Mouse (Mus musculus) midbrain, embryonic 11.5 days (tissue): Measurements from ENCODE around the gene Meis2. TPM values are rescaled to one million over a fixed set of nuclear protein-coding genes. Genes with fewer than 3 reads are reported as not detected.

Source experiments
- ATAC-seq: fragments of 200-750 bp; cut with Nextera tagmentation; 2 replicates; pipeline ENCODE4 v1.8.0; 2017; ENCODE audit warnings: moderate TSS enrichment, moderate library complexity; ENCODE audit not compliant: low FRiP score
- DNase-seq: peaks from one replicate; pipeline ENCODE4 v3.0.0; 2015; ENCODE audit warnings: low spot score; ENCODE audit errors: missing footprints
- H3K27ac ChIP-seq: fragments of 300-500 bp; sonication (generic); 2 replicates; pipeline ENCODE4 v1.5.1; 2014; ENCODE audit warnings: low read depth, low read length
- H3K27me3 ChIP-seq: fragments of 300-500 bp; sonication (generic); 2 replicates; pipeline ENCODE4 v1.6.1; 2014; ENCODE audit warnings: mild to moderate bottlenecking, low read length, moderate library complexity, mixed read lengths; ENCODE audit not compliant: control insufficient read depth, insufficient read depth
- H3K36me3 ChIP-seq: fragments of 300-500 bp; sonication (generic); 2 replicates; pipeline ENCODE4 v1.6.1; 2014; ENCODE audit warnings: mild to moderate bottlenecking, low read length, moderate library complexity, mixed read lengths; ENCODE audit not compliant: control insufficient read depth, insufficient read depth
- H3K4me1 ChIP-seq: fragments of 300-500 bp; sonication (generic); 2 replicates; pipeline ENCODE4 v1.6.1; 2014; ENCODE audit warnings: low read length; ENCODE audit not compliant: control insufficient read depth, insufficient read depth
- H3K4me2 ChIP-seq: fragments of 300-500 bp; sonication (generic); 2 replicates; pipeline ENCODE4 v1.6.1; 2014; ENCODE audit warnings: mild to moderate bottlenecking, moderate library complexity
- H3K4me3 ChIP-seq: fragments of 300-500 bp; sonication (generic); 2 replicates; pipeline ENCODE4 v1.5.1; 2014; ENCODE audit warnings: low read depth, low read length
- H3K9ac ChIP-seq: fragments of 300-500 bp; sonication (generic); 2 replicates; pipeline ENCODE4 v1.6.1; 2014; ENCODE audit warnings: low read length
- H3K9me3 ChIP-seq: fragments of 300-500 bp; sonication (generic); 2 replicates; pipeline ENCODE4 v1.6.1; 2016; ENCODE audit warnings: low read length; ENCODE audit not compliant: control insufficient read depth
- WGBS: fragments of 180-500 bp; shearing (Covaris S2); extraction: QIAGEN DNeasy Blood & Tissue Kit; methylation state at CpG from one replicate; pipeline ENCODE4 v1.1.7; 2014; 5-methylcytosine and 5-hydroxymethylcytosine counted together
- polyA plus RNA-seq: library from polyadenylated mRNA; unstranded; fragments of >200 nt; fragmentation: Nextera tagmentation; extraction: Ambion mirVana; gene quantifications from 2 replicates; pipeline ENCODE4 v1.2.1, GENCODE M21; 2014

Gene Meis2
- polyA plus RNA-seq, 1 experiment from 2014 or later = 52.2 TPM

GRCm38 (mm10) chr2:116064521-116064920, 1.1 kb downstream of the Meis2 start:
- WGBS = under 1% methylated on average over 20 of the region's 20 CpGs
- peaks cover 17% of the 10 kb centered on the region for H3K4me1 ChIP-seq
- H3K36me3 ChIP-seq = no peaks in the 10 kb centered on the region
- peaks cover 5% of the 10 kb centered on the region; the same call in 1 of the 2 replicates for H3K27me3 ChIP-seq
- DNase-seq (peak; percentile 94), ATAC-seq (no peak)
- H3K27ac ChIP-seq = peak overlapping the region; percentile 91
- H3K9ac ChIP-seq = peak overlapping the region; percentile 96
- H3K9me3 ChIP-seq = no peaks in the 10 kb centered on the region
- peak overlapping the region; percentile 81 for H3K4me2 ChIP-seq
- H3K4me3 ChIP-seq = peak overlapping the region; percentile 81

DNA sequence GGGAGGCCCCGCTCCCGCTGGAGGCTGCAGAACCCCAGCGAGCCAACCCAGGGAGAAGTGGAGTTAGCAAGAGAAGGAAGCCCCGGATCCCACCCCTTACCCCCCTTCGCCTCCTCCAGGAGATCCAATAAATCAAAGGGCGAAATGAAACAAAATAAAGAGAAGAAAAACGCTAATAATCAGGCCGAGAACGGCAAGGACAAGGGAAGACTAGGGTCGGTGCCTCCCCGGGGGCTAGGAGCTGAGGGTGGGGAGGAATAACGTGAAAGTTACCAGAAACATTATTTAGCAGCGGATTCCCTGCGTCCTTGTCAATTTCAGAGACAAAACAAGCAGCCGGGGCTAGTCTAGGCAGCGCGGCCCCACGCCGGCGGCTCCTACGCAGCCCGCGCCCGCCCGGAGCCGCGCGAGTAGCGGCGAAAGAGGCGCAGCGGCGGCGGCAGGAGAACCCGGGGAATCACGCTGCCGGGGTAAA, 1.8 kb downstream of the Meis2 start:
- Histone ChIP-seq H3K9ac (peak overlapping the region; percentile 96), H3K27me3 (peaks cover 2% of the 10 kb centered on the region; the same call in 1 of the 2 replicates), H3K36me3 (no peaks in the 10 kb centered on the region), H3K4me1 (peaks cover 20% of the 10 kb centered on the region), H3K9me3 (no peaks in the 10 kb centered on the region), H3K4me3 (peak overlapping the region; percentile 81), H3K27ac (peak overlapping the region; percentile 91), H3K4me2 (peak overlapping the region; percentile 81)
- ATAC-seq = no peak
- under 1% methylated on average over 35 of the region's 37 CpGs for WGBS
- DNase-seq = peak; percentile 94

DNA sequence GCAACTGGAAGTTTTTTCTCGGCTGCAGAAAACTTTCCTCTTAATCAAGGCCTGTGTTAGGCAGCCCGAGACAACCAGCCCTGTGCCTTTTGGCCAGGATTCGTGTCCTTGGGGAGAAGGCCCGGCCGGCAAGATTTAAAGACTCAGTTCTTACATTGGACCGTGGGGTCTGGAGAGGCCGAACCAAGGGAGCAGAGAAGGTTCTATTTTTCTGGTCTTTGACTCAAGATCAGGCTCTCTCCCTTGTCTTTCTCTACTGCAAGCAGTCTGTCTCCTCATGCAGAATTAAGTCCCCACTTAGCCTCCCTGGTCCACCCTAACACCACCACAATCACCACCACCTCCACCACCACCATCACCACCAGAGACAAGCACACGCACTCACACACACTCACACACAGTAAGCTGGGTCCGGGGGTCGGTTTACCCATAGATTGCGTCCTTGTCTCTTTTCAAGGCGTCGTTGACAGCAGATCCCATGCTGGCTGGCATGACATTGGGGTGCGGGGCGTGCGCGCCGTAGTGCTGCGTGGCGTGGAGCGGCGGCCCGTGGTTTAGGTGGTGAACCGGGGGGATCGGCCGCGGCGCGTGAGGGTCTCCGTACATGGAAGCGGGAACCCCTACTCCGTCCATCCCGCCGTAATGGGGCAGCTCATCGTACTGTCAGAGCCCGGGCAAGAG, 2.7 kb downstream of the Meis2 start:
- Histone ChIP-seq H3K4me2 (peak overlapping the region; percentile 81), H3K27me3 (peaks cover under 1% of the 10 kb centered on the region; the same call in 1 of the 2 replicates), H3K4me3 (peak overlapping the region; percentile 81), H3K27ac (peak overlapping the region; percentile 91), H3K4me1 (peaks cover 24% of the 10 kb centered on the region), H3K9me3 (no peaks in the 10 kb centered on the region), H3K36me3 (no peaks in the 10 kb centered on the region), H3K9ac (peak overlapping the region; percentile 96)
- DNase-seq (peak; percentile 94), ATAC-seq (no peak)
- WGBS = under 1% methylated on average over 36 of the region's 36 CpGs

- Histone ChIP-seq H3K27ac (peak overlapping the region; percentile 91), H3K36me3 (no peaks in the 10 kb centered on the region), H3K9me3 (no peaks in the 10 kb centered on the region), H3K4me3 (peak overlapping the region; percentile 81), H3K4me2 (peak overlapping the region; percentile 81), H3K27me3 (peaks cover 3% of the 10 kb centered on the region; the same call in 1 of the 2 replicates), H3K4me1 (peaks cover 29% of the 10 kb centered on the region), H3K9ac (peak overlapping the region; percentile 96)
- peak; percentile 31 for ATAC-seq
- peak; percentile 95 for DNase-seq
- under 1% methylated on average over 20 of the region's 20 CpGs for WGBS
These were observed 3.4 kb downstream of the Meis2 start for GRCm38 (mm10) chr2:116062251-116062651.

GRCm38 (mm10) chr2:116061401-116062021, 4.1 kb downstream of the Meis2 start:
- peak overlapping the region; percentile 81 for H3K4me2 ChIP-seq
- H3K27me3 ChIP-seq = peaks cover 3% of the 10 kb centered on the region; the same call in 1 of the 2 replicates
- H3K4me3 ChIP-seq = peak overlapping the region; percentile 81
- WGBS = under 1% methylated on average over 30 of the region's 30 CpGs
- DNase-seq (peak; percentile 97), ATAC-seq (no peak)
- no peaks in the 10 kb centered on the region for H3K9me3 ChIP-seq
- peaks cover 30% of the 10 kb centered on the region for H3K4me1 ChIP-seq
- H3K27ac ChIP-seq = peak overlapping the region; percentile 91
- no peaks in the 10 kb centered on the region for H3K36me3 ChIP-seq
- H3K9ac ChIP-seq = peak overlapping the region; percentile 96

- ATAC-seq = no peak
- peak; percentile 96 for DNase-seq
- H3K36me3 ChIP-seq = no peaks in the 10 kb centered on the region
- peak overlapping the region; percentile 81 for H3K4me2 ChIP-seq
- peak overlapping the region; percentile 91 for H3K27ac ChIP-seq
- H3K4me1 ChIP-seq = peaks cover 36% of the 10 kb centered on the region
- WGBS = 2% methylated on average over 21 of the region's 21 CpGs
- H3K27me3 ChIP-seq = peaks cover 3% of the 10 kb centered on the region; the same call in 1 of the 2 replicates
- no peaks in the 10 kb centered on the region for H3K9me3 ChIP-seq
- peak overlapping the region; percentile 96 for H3K9ac ChIP-seq
- H3K4me3 ChIP-seq = peak overlapping the region; percentile 81
These were observed 4.8 kb downstream of the Meis2 start for GRCm38 (mm10) chr2:116060701-116061400.

- H3K4me1 ChIP-seq = peaks cover 38% of the 10 kb centered on the region
- H3K9me3 ChIP-seq = no peaks in the 10 kb centered on the region
- WGBS = 2% methylated on average over 19 of the region's 19 CpGs
- peak overlapping the region; percentile 81 for H3K4me3 ChIP-seq
- DNase-seq (peak; percentile 97), ATAC-seq (peak; percentile 19; the same call in 1 of the 2 replicates)
- peak overlapping the region; percentile 96 for H3K9ac ChIP-seq
- H3K4me2 ChIP-seq = peak overlapping the region; percentile 81
- peaks cover 3% of the 10 kb centered on the region; the same call in 1 of the 2 replicates for H3K27me3 ChIP-seq
- peak overlapping the region; percentile 91 for H3K27ac ChIP-seq
- H3K36me3 ChIP-seq = no peaks in the 10 kb centered on the region
These were observed 5.4 kb downstream of the Meis2 start for GRCm38 (mm10) chr2:116060210-116060609.

DNA sequence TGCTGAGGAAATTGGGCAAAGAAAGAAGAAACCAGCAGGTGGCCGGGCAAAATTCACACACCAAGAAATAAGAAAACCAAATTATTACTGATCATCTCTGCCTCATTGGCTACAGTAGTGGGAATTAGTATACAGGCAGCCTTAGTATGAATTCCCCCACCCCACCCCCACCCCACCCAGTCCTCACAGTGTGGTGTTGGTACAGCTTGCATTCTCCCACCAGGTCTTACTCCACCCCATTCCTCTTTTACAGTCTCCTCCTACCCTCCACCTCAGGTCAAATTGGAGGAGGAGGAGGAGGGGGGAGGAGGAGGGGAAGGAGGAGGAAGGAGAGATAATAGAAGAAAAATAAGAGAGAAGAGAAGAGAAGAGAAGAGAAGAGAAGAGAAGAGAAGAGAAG, 6.0 kb downstream of the Meis2 start:
- no peaks in the 10 kb centered on the region for H3K9me3 ChIP-seq
- peak overlapping the region; percentile 81 for H3K4me3 ChIP-seq
- 50% methylated on average over 1 of the region's 1 CpGs for WGBS
- peaks cover 3% of the 10 kb centered on the region; the same call in 1 of the 2 replicates for H3K27me3 ChIP-seq
- ATAC-seq (no peak), DNase-seq (peak; percentile 79)
- peak overlapping the region; percentile 96 for H3K9ac ChIP-seq
- H3K4me1 ChIP-seq = peaks cover 40% of the 10 kb centered on the region
- H3K36me3 ChIP-seq = no peaks in the 10 kb centered on the region
- no peak overlapping the region; the same call in 1 of the 2 replicates for H3K27ac ChIP-seq
- H3K4me2 ChIP-seq = peak overlapping the region; percentile 81
